Mouse (Mus musculus): Measurements from ENCODE around the gene Smad1.

Smad1 gene

DNA sequence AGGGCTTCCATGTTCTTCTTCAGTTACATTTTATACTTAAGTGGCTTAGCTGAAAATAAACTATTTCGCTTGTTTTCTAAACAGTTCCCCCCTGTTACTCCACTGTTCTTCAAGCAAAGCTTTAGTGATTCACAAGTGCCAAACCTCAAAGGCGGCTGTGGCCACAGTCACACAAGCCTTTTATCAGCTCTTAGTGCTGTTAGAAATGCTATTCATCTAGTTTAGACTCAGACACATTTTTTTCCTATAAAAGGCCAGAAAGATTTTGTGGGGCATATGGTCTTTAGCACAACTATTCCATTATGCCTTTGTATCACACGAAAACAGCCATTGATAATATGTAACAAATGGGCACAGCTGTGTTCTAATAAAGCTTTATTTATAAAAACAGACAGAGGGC is 48.5 kb downstream of the Smad1 start:
- no peak for DNase-seq

DNA sequence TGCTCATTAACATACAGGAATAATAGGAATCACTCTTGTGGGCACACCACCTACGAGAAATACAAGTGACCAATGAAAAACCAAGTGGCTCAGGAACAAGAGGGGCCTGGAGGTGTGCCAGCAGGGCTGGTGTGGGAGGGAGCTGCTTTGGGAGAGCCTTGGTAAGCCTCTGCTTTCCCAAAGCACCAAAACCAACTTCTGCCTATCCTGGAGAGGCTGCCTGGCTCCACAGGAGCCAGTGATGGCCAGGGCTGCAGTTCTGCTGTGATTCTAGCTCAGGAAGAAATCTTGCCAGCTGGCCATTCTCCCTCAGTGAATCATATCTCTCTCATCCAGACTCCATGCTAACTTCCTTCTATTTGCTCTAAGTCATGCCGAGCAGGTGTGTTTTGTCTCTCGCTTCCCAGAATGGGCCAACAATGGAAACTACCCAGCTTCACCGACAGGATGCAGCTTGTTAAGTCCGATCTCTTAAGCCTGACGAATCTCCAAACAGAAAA is 49.2 kb downstream of the Smad1 start:
- DNase-seq: peak; percentile 78

DNA sequence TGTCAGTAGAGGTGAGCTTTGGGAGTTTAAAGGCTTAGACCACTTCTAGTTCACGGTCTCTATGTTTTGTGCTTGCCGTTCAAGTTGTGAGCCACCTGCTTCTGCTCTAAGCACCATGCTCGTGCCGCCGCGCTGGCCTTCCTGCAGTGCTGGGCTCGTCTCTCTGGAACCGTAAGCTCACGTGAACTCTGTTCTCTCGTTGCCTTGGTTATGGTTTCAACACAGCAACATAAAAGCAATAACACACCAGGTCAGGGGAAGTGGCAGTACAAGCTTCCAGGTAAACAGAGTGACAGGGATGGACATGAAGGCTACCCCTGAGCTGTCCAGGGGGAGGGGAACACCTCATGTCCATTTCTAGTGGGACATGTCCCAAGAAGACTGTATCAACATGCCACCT is 52.9 kb downstream of the Smad1 start:
- no peak for DNase-seq

- no peak for DNase-seq
These were observed 53.5 kb downstream of the Smad1 start for GRCm38 (mm10) chr8:79345856-79346255.

- no peak for DNase-seq
These were observed 58.1 kb downstream of the Smad1 start for GRCm38 (mm10) chr8:79341236-79341635.

DNA sequence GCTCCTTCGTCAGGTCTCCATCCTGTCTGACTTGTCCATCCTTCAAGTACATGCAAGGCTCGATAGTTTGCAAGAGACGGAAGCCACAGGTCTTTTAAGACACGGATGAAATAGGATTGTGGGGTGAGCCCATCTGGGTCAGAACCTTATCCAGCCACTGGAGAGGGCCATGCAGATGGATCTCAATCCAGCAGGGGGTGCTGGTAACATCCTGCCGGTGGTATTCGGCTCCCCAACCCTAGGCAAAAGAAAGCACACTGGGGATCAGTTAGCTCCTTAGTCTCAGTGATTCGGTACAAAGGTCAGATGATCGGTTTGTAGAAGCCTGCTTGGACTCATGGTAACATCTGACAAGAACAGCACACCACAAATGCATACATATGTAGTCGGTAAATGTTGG is 59.8 kb downstream of the Smad1 start:
- DNase-seq: no peak

DNA sequence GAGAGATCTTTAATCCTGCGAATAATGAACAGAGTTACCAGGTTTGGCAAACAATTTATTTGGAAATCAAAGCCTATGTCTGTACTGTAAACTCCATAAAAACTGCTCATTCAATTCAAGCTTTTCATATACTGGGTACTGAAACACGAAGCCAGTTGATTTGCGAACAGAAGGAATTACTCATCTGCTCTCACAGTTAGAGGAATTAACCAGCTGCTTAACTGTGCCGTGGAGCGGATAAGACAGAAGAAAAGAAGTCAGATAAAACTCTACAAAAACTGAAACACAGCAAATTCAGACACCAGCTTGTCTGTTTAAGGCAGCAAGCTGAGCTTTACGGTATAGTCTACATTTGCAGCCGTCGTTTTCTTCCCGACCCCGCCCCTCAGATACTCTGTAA is 60.7 kb downstream of the Smad1 start:
- peak; percentile 26 for DNase-seq

DNA sequence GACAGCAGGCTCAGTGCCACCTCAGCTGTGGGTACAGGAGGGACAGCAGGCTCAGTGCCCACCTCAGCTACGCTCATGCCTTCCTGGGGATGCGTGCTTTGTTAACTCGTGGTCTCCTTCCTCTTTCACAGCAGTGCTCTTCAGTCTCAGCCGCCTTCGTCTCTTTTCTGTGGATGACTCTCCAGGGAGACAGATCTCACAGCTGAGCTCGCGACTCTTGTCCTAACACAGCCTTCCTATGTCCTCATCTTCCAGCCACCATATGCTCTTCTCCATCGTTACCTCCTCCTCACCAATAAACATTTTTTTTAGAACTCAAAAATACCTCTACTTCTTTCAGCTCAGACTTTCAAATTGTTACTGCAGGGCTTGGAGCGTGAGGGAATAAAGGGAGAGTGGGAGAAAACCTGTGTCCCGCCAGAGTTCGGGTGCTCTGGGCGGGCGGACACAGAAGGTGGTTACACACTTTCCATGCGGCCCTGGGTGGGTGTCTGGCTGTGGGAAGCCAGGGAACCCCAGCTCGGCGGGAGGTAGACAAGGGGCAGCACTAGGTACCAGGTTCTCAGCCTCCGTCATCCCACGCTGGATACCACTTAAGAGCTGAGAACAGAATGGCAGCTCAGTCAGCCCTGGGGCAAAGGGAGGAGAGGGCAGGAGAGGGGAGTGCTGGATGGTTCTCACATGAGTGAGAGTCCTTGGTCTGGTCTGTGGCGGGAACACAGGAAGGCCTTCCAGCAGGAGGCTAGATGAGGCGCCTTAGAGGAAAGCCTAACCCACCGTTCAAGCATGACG is 67.0 kb downstream of the Smad1 start:
- DNase-seq: no peak

GRCm38 (mm10) chr8:79331571-79331970 is 67.7 kb downstream of the Smad1 start:
- no peak for DNase-seq

DNA sequence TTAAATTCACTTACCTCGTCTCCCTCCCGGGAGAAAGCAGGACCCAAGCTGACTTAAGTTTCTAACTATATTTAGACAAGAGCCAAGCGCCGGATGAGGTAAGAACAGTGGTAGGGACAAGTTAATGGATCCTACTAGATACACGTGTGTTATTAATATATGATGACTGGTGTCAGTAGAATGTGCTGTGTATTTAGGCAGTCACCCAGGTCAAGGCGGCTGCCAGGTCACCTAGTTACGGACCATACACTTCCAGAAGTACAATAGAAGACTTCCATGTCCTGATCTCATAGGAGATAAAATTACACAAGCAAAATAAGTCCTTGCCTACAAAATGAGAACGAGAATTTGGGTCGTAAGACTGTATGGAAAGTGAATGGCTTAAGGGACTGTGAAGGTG is 68.3 kb downstream of the Smad1 start:
- no peak for DNase-seq

GRCm38 (mm10) chr8:79329735-79330134 is 69.6 kb downstream of the Smad1 start:
- no peak for DNase-seq

- DNase-seq: no peak
These were observed 70.1 kb downstream of the Smad1 start for GRCm38 (mm10) chr8:79329182-79329581.

- no peak for DNase-seq
These were observed 73.8 kb downstream of the Smad1 start for GRCm38 (mm10) chr8:79325510-79325909.

DNA sequence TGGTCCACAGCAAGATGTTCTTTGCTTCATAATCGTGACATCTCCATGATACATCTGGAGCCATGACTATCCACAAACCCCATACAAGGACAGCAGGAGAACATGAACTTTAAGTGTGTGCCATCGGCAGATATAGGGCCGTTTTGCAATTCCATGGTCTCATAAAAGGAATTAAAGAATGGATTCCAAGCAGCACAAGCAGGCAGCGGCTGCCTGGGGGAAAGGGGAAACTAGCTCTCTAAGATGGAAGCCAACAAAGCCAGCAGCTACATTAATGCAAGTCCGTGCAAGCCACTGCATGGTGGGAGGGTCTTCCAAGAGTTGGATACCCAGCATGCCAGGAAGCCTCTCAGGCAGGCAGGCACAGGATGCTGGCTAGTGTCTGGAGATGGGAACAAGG is 74.4 kb downstream of the Smad1 start:
- DNase-seq: no peak

- DNase-seq: no peak
These were observed 75.3 kb downstream of the Smad1 start for GRCm38 (mm10) chr8:79324036-79324435.

DNA sequence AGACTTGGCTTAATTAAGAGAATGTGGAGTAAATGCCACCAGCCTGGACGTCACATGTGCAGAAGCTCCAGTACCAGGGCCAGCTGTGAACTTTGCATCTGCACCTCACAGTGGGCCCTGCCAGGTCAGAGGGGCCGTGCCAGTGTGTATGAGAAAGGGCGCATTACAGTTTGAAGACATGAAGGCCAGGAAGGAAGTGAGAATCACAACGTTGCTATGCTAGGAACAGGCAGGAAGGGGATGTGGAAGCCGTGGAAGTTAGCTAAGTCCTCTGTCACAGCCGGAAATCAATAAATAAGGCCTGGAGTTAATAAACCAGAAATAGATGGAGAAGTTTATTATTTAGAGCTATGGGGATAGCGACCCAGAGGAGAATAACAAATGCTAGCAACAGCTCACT is 76.2 kb downstream of the Smad1 start:
- DNase-seq: no peak

DNA sequence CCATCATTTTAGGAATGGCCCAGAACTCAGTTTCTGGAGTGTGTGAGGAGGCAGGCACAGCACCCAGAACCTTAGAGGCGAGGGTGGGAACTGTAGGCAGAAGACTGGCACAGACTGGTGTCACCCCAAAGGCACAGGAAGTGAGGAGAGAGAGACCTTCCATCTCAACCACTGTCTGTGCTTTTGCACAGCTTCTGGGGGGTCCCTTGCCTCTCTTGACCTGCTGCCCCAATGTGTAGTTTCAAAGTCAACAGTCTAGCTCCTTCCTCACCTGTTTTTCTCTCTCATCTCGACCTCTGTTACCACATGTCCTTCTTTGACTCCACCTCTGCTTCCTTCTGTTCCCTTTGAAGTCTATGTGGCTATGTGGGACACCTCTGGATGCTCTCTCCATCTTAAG is 88.5 kb downstream of the Smad1 start:
- DNase-seq: no peak

- DNase-seq: no peak
These were observed 93.4 kb downstream of the Smad1 start for GRCm38 (mm10) chr8:79305941-79306340.

- DNase-seq: no peak
These were observed 97.8 kb downstream of the Smad1 start for GRCm38 (mm10) chr8:79301548-79301947.

DNA sequence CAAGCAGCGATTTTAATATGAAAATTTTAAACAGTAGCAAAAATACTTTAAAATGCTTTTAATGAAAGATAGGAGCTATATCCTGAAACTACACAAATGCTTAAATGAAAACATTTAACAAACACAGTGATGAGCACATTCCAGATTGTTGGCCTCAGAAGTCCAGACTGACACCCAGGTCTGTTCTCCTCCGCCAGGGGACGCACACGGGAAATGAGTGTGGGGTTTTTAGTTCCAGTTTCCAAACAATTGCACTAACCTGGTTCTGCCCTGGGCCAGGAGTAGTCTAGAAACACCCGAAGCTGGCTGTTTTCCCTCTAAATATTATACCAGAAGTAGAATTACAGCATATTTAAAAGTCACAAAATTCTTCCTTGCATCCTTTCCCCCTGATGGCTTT is 99.6 kb downstream of the Smad1 start:
- no peak for DNase-seq

GRCm38 (mm10) chr8:79297763-79298162 is 101.6 kb downstream of the Smad1 start:
- DNase-seq: peak; percentile 64

- DNase-seq: no peak
These were observed 103.8 kb downstream of the Smad1 start for GRCm38 (mm10) chr8:79295276-79296105.

GRCm38 (mm10) chr8:79294610-79295275 is 104.6 kb downstream of the Smad1 start, which contains the start of gene Mmaa:
Gene Mmaa, minus strand, starts transcription at chr8:79294937.
- peak; percentile 97 for DNase-seq
